Mouse (Mus musculus) MEL (cell line): ENCODE data around the gene Thbs4. TPM values are rescaled to one million over a fixed set of nuclear protein-coding genes. Genes with fewer than 3 reads are reported as not detected.

Source experiments
- DNase-seq: peaks from one replicate; pipeline ENCODE4 v3.0.0; 2011; ENCODE audit warnings: low read depth, low spot score
- H3K27ac ChIP-seq: 2 replicates; pipeline ENCODE4 v1.5.1; 2012; ENCODE audit warnings: low read depth, mild to moderate bottlenecking, control low read depth, low read length, moderate library complexity; ENCODE audit not compliant: control insufficient read depth
- H3K27me3 ChIP-seq, 2 experiments: fragments of 150-350 bp in 1 of 2; sonication (generic) in 1 of 2; 2 replicates each; pipeline ENCODE4 v1.6.1; 2012; ENCODE audit warnings: low read length in 2 of 2, mild to moderate bottlenecking in 2 of 2, improper control_type of control experiment in 1 of 2, moderate library complexity in 1 of 2; ENCODE audit not compliant: insufficient read depth in 2 of 2, control insufficient read depth in 1 of 2
- H3K36me3 ChIP-seq, 2 experiments: 2 replicates each; pipeline ENCODE4 v1.6.1; 2012 to 2014; ENCODE audit warnings: low read length in 2 of 2, improper control_type of control experiment in 1 of 2, inconsistent platforms in 1 of 2, mild to moderate bottlenecking in 1 of 2; ENCODE audit not compliant: insufficient read depth in 2 of 2, control insufficient read depth in 1 of 2
- H3K4me1 ChIP-seq, 2 experiments: fragments of 150-350 bp in 1 of 2; sonication (generic) in 1 of 2; 2 replicates each; pipeline ENCODE4 v1.6.1; 2012; ENCODE audit warnings: low read length in 2 of 2, improper control_type of control experiment in 1 of 2, mild to moderate bottlenecking in 1 of 2; ENCODE audit not compliant: insufficient read depth in 2 of 2, control insufficient read depth in 1 of 2
- H3K4me3 ChIP-seq, 2 experiments: fragments of 150-350 bp in 1 of 2; sonication (generic) in 1 of 2; 2 replicates each; pipeline ENCODE4 v1.5.1; 2012; ENCODE audit warnings: low read depth in 2 of 2, low read length in 2 of 2, mild to moderate bottlenecking in 2 of 2, moderate library complexity in 2 of 2, control low read depth in 1 of 2, improper control_type of control experiment in 1 of 2; ENCODE audit not compliant: control insufficient read depth in 1 of 2, insufficient read depth in 1 of 2
- H3K79me2 ChIP-seq: 2 replicates; pipeline ENCODE4 v1.6.1; 2012; ENCODE audit warnings: mild to moderate bottlenecking, low read length, moderate library complexity; ENCODE audit not compliant: control insufficient read depth, poor library complexity, insufficient read depth
- H3K9ac ChIP-seq: 2 replicates; pipeline ENCODE4 v1.6.1; 2012; ENCODE audit warnings: low read depth, mild to moderate bottlenecking, control low read depth, low read length, moderate library complexity; ENCODE audit not compliant: control insufficient read depth, poor library complexity, severe bottlenecking
- H3K9me3 ChIP-seq: fragments of 150-350 bp; sonication (generic); replicated peaks from 2 replicates; pipeline ENCODE4 v1.6.1; 2012; ENCODE audit warnings: mild to moderate bottlenecking, low read length, improper control_type of control experiment, moderate library complexity; ENCODE audit not compliant: insufficient read depth
- BHLHE40 ChIP-seq: IDR thresholded peaks from 2 replicates; pipeline ENCODE4 v1.6.1; 2012; ENCODE audit warnings: low read depth, mild to moderate bottlenecking, inconsistent platforms, low read length, improper control_type of control experiment, borderline replicate concordance
- CHD1 ChIP-seq: IDR thresholded peaks from 2 replicates; pipeline ENCODE4 v1.6.1; 2012; ENCODE audit warnings: low read depth, mild to moderate bottlenecking, inconsistent platforms, low read length, improper control_type of control experiment
- CTCF ChIP-seq, 3 experiments: IDR thresholded peaks in 2 of 3; conservative IDR thresholded peaks in 1 of 3; 2 replicates each; pipeline ENCODE4 v1.5.1; 2011 to 2012; ENCODE audit warnings: low read length in 3 of 3, low read depth in 2 of 3, mild to moderate bottlenecking in 2 of 3, improper control_type of control experiment in 1 of 3, inconsistent platforms in 1 of 3, mixed read lengths in 1 of 3, moderate library complexity in 1 of 3; ENCODE audit not compliant: control insufficient read depth in 1 of 3, insufficient read depth in 1 of 3, poor library complexity in 1 of 3, severe bottlenecking in 1 of 3
- ELF1 ChIP-seq: IDR thresholded peaks from 2 replicates; pipeline ENCODE4 v1.6.1; 2014; ENCODE audit warnings: low read depth, mild to moderate bottlenecking, inconsistent platforms, low read length, improper control_type of control experiment, moderate library complexity
- EP300 ChIP-seq, 2 experiments: IDR thresholded peaks; 2 replicates each; pipeline ENCODE4 v1.6.1; 2011; ENCODE audit warnings: improper control_type of control experiment in 2 of 2, low read length in 2 of 2, low read depth in 1 of 2, mild to moderate bottlenecking in 1 of 2
- GABPA ChIP-seq: IDR thresholded peaks from 2 replicates; pipeline ENCODE4 v1.6.1; 2012; ENCODE audit warnings: low read depth, mild to moderate bottlenecking, inconsistent platforms, low read length, improper control_type of control experiment, moderate library complexity
- GATA1 ChIP-seq: IDR thresholded peaks from 2 replicates; pipeline ENCODE4 v1.6.1; 2011; ENCODE audit warnings: low read depth, low read length, improper control_type of control experiment
- HCFC1 ChIP-seq: IDR thresholded peaks from 2 replicates; pipeline ENCODE4 v1.6.1; 2012; ENCODE audit warnings: low read depth, mild to moderate bottlenecking, inconsistent platforms, low read length, improper control_type of control experiment, moderate library complexity
- JUND ChIP-seq: IDR thresholded peaks from 2 replicates; pipeline ENCODE4 v1.6.1; 2011; ENCODE audit warnings: low read depth, mild to moderate bottlenecking, improper control_type of control experiment, low read length
- KAT2A ChIP-seq: conservative IDR thresholded peaks from 2 replicates; pipeline ENCODE4 v1.6.1; 2012; ENCODE audit warnings: low read depth, low read length, improper control_type of control experiment, inconsistent platforms
- MAZ ChIP-seq: IDR thresholded peaks from 2 replicates; pipeline ENCODE4 v1.6.1; 2012; ENCODE audit warnings: low read depth, mild to moderate bottlenecking, inconsistent platforms, low read length, improper control_type of control experiment
- NRF1 ChIP-seq: IDR thresholded peaks from 2 replicates; pipeline ENCODE4 v1.6.1; 2014; ENCODE audit warnings: low read depth, mild to moderate bottlenecking, inconsistent platforms, low read length, improper control_type of control experiment, moderate library complexity; ENCODE audit not compliant: poor library complexity, insufficient read depth, severe bottlenecking
- POLR2A ChIP-seq, 2 experiments: IDR thresholded peaks; 2 replicates each; pipeline ENCODE4 v1.6.1; 2011 to 2012; ENCODE audit warnings: low read length in 2 of 2, mild to moderate bottlenecking in 2 of 2, control low read depth in 1 of 2, improper control_type of control experiment in 1 of 2, low read depth in 1 of 2, moderate library complexity in 1 of 2; ENCODE audit not compliant: control insufficient read depth in 1 of 2, insufficient read depth in 1 of 2, poor library complexity in 1 of 2
- POLR2AphosphoS2 ChIP-seq: IDR thresholded peaks from 2 replicates; pipeline ENCODE4 v1.6.1; 2011; ENCODE audit warnings: low read length, improper control_type of control experiment
- RAD21 ChIP-seq: IDR thresholded peaks from 2 replicates; pipeline ENCODE4 v1.6.1; 2011; ENCODE audit warnings: mild to moderate bottlenecking, low read depth, low read length, improper control_type of control experiment
- RCOR1 ChIP-seq: IDR thresholded peaks from 2 replicates; pipeline ENCODE4 v1.6.1; 2012; ENCODE audit warnings: low read depth, mild to moderate bottlenecking, inconsistent platforms, low read length, improper control_type of control experiment
- SIN3A ChIP-seq: IDR thresholded peaks from 2 replicates; pipeline ENCODE4 v1.6.1; 2012; ENCODE audit warnings: low read length, improper control_type of control experiment, inconsistent platforms
- SMC3 ChIP-seq: IDR thresholded peaks from 2 replicates; pipeline ENCODE4 v1.6.1; 2011; ENCODE audit warnings: low read depth, low read length, improper control_type of control experiment
- TAL1 ChIP-seq: IDR thresholded peaks from 2 replicates; pipeline ENCODE4 v1.6.1; 2012; ENCODE audit warnings: mild to moderate bottlenecking, inconsistent platforms, low read length, moderate library complexity, mixed read lengths
- UBTF ChIP-seq: IDR thresholded peaks from 2 replicates; pipeline ENCODE4 v1.6.1; 2012; ENCODE audit warnings: low read depth, mild to moderate bottlenecking, inconsistent platforms, low read length, improper control_type of control experiment, moderate library complexity, borderline replicate concordance; ENCODE audit not compliant: insufficient read depth
- USF2 ChIP-seq, 2 experiments: IDR thresholded peaks; 2 replicates each; pipeline ENCODE4 v1.6.1; 2011 to 2012; ENCODE audit warnings: improper control_type of control experiment in 2 of 2, low read length in 2 of 2, borderline replicate concordance in 1 of 2, inconsistent platforms in 1 of 2, low read depth in 1 of 2, mild to moderate bottlenecking in 1 of 2; ENCODE audit not compliant: insufficient read depth in 1 of 2
- ZKSCAN1 ChIP-seq: IDR thresholded peaks from 2 replicates; pipeline ENCODE4 v1.6.1; 2012; ENCODE audit warnings: low read depth, mild to moderate bottlenecking, inconsistent platforms, low read length, improper control_type of control experiment, moderate library complexity
- ZNF384 ChIP-seq: IDR thresholded peaks from 2 replicates; pipeline ENCODE4 v1.6.1; 2012; ENCODE audit warnings: low read depth, mild to moderate bottlenecking, inconsistent platforms, low read length, improper control_type of control experiment
- polyA plus RNA-seq, 2 experiments: library from polyadenylated mRNA; stranded (reverse) in 1 of 2; unstranded in 1 of 2; fragments of >175 nt in 1 of 2; fragments of >200 nt in 1 of 2; gene quantifications; 2 replicates each; pipeline versions ENCODE4 v1.2.1 to v1.2.4; 2012; ENCODE audit warnings: low replicate concordance in 2 of 2, low read depth in 1 of 2; ENCODE audit not compliant: insufficient read length in 2 of 2, insufficient read depth in 1 of 2, missing spikeins in 1 of 2
- total RNA-seq: library from RNA; depleted of rRNA; stranded (reverse); fragments of 300-350 nt; gene quantifications from 2 replicates; pipeline ENCODE4 v1.2.3, GENCODE M21; 2012

The Thbs4 gene
- total and polyA plus RNA-seq, 3 experiments = not detected

- no peak for TF ChIP-seq UBTF
- TF ChIP-seq TAL1 = no peak
- no peak for TF ChIP-seq SMC3
- no peak for TF ChIP-seq CTCF (IDR thresholded peaks at IDR 0.05 in 2 of 3, conservative IDR thresholded peaks at IDR 0.05 in 1 of 3; ENCODE audit: control insufficient read depth in 1 of 3, insufficient read depth in 1 of 3, low read depth in 2 of 3, low read length in 3 of 3, poor library complexity in 1 of 3, severe bottlenecking in 1 of 3)
- no peak for TF ChIP-seq CHD1
- no peak for TF ChIP-seq RAD21
- no peak for TF ChIP-seq RCOR1
- TF ChIP-seq POLR2AphosphoS2 = no peak
- no peak for TF ChIP-seq ZNF384
- no peak for TF ChIP-seq GABPA
- H3K27me3 ChIP-seq = peaks cover 2 to 3% of the 10 kb centered on the region in 2 experiments; a peak in 2 of 4 replicates
- H3K36me3 ChIP-seq = no peaks in the 10 kb centered on the region
- no peaks in the 10 kb centered on the region for H3K9me3 ChIP-seq
- no peak for DNase-seq
- no peaks in the 10 kb centered on the region for H3K79me2 ChIP-seq
- H3K27ac ChIP-seq = no peak overlapping the region
- H3K9ac ChIP-seq = no peak overlapping the region
- no peaks in the 10 kb centered on the region for H3K4me1 ChIP-seq
- H3K4me3 ChIP-seq = no peak overlapping the region
Measured at GRCm38 (mm10) chr13:92791474-92791873, 3.1 kb downstream of the Thbs4 start.

GRCm38 (mm10) chr13:92784311-92784710, 10.3 kb downstream of the Thbs4 start:
- Histone ChIP-seq H3K36me3 (no peaks in the 10 kb centered on the region), H3K79me2 (no peaks in the 10 kb centered on the region), H3K27ac (no peak overlapping the region), H3K9ac (no peak overlapping the region), H3K9me3 (no peaks in the 10 kb centered on the region), H3K27me3 (peaks cover 0 to 2% of the 10 kb centered on the region in 2 experiments; a peak in 2 of 4 replicates), H3K4me3 (no peak overlapping the region), H3K4me1 (no peaks in the 10 kb centered on the region)
- DNase-seq = no peak
- TF ChIP-seq SIN3A (no peak), MAZ (no peak), POLR2A (IDR thresholded peaks at IDR 0.05; ENCODE audit: control insufficient read depth in 1 of 2, insufficient read depth in 1 of 2, low read depth in 1 of 2, low read length in 2 of 2, poor library complexity in 1 of 2) (no peak), JUND (no peak), HCFC1 (no peak), KAT2A (no peak)

- no peaks in the 10 kb centered on the region for H3K36me3 ChIP-seq
- no peak overlapping the region for H3K9ac ChIP-seq
- no peak for TF ChIP-seq ELF1
- no peak for TF ChIP-seq TAL1
- no peak for TF ChIP-seq BHLHE40
- TF ChIP-seq UBTF = no peak
- TF ChIP-seq CHD1 = no peak
- TF ChIP-seq HCFC1 = no peak
- no peak for TF ChIP-seq SIN3A
- TF ChIP-seq NRF1 = no peak
- TF ChIP-seq RCOR1 = no peak
- no peak for TF ChIP-seq ZKSCAN1
- no peak for TF ChIP-seq GATA1
- no peak for TF ChIP-seq EP300 (IDR thresholded peaks at IDR 0.05; ENCODE audit: low read depth in 1 of 2, low read length in 2 of 2)
- TF ChIP-seq KAT2A = no peak
- no peak for TF ChIP-seq USF2 (IDR thresholded peaks at IDR 0.05; ENCODE audit: borderline replicate concordance in 1 of 2, insufficient read depth in 1 of 2, low read depth in 1 of 2, low read length in 2 of 2)
- no peak for TF ChIP-seq MAZ
- H3K27ac ChIP-seq = no peak overlapping the region
- peaks cover 0 to 2% of the 10 kb centered on the region in 2 experiments; a peak in 2 of 4 replicates for H3K27me3 ChIP-seq
- no peaks in the 10 kb centered on the region for H3K9me3 ChIP-seq
- H3K79me2 ChIP-seq = no peaks in the 10 kb centered on the region
- H3K4me1 ChIP-seq = no peaks in the 10 kb centered on the region
- no peak for DNase-seq
- H3K4me3 ChIP-seq = no peak overlapping the region
Measured at GRCm38 (mm10) chr13:92783551-92783950, 11.1 kb downstream of the Thbs4 start.
